Mouse (Mus musculus) heart, adult 2 months (tissue): ENCODE results near the gene Il17rb. TPM values are rescaled to one million over a fixed set of nuclear protein-coding genes. Genes with fewer than 3 reads are reported as not detected.

ENCODE experiments used
- DNase-seq, 2 experiments: peaks; one replicate each; pipeline ENCODE4 v3.0.0; 2021
- H3K27ac ChIP-seq: fragments of 200-600 bp; 2 replicates; pipeline ENCODE4 v1.8.1; 2022
- H3K27me3 ChIP-seq: fragments of 200-500 bp; 2 replicates; pipeline ENCODE4 v1.6.1; 2012; ENCODE audit warnings: mild to moderate bottlenecking, low read length, inconsistent platforms, mixed read lengths; ENCODE audit not compliant: control insufficient read depth, insufficient read depth
- H3K36me3 ChIP-seq: fragments of 200-500 bp; 2 replicates; pipeline ENCODE4 v1.6.1; 2012; ENCODE audit warnings: low read length, inconsistent platforms; ENCODE audit not compliant: control insufficient read depth, insufficient read depth
- H3K4me1 ChIP-seq: fragments of 200-500 bp; 2 replicates; pipeline ENCODE4 v1.6.1; 2011; ENCODE audit warnings: low read length; ENCODE audit not compliant: control insufficient read depth, insufficient read depth
- H3K4me3 ChIP-seq: fragments of 200-600 bp; 2 replicates; pipeline ENCODE4 v1.8.1; 2022
- H3K79me2 ChIP-seq: fragments of 200-500 bp; replicated peaks from 2 replicates; pipeline ENCODE4 v1.6.1; 2012; ENCODE audit warnings: mild to moderate bottlenecking, inconsistent platforms, low read length, moderate library complexity, mixed read lengths; ENCODE audit not compliant: control insufficient read depth, insufficient read depth
- H3K9ac ChIP-seq: fragments of 200-500 bp; 2 replicates; pipeline ENCODE4 v1.6.1; 2012; ENCODE audit warnings: low read depth, mild to moderate bottlenecking, control low read depth, inconsistent platforms, low read length, mixed read lengths
- CTCF ChIP-seq: fragments of 200-600 bp; IDR thresholded peaks from 2 replicates; pipeline ENCODE4 v1.8.1; 2022; ENCODE audit warnings: antibody characterized with exemption, mild to moderate bottlenecking, moderate library complexity
- EP300 ChIP-seq: fragments of 200-500 bp; IDR thresholded peaks from 2 replicates; pipeline ENCODE4 v1.6.1; 2011; ENCODE audit warnings: low read depth, low read length, control low read depth; ENCODE audit not compliant: insufficient read depth
- POLR2A ChIP-seq: fragments of 200-500 bp; IDR thresholded peaks from 2 replicates; pipeline ENCODE4 v1.6.1; 2011; ENCODE audit warnings: mild to moderate bottlenecking, low read depth, low read length, control low read depth; ENCODE audit not compliant: insufficient read depth
- WGBS: fragments of 180-500 bp; shearing (Covaris S2); methylation state at CpG from one replicate; pipeline ENCODE4 v1.1.7; 2018; 5-methylcytosine and 5-hydroxymethylcytosine counted together
- intact Hi-C: fragments of 180-260 bp; cut with DNase I; formaldehyde crosslinking; loops from one replicate; pipeline ENCODE4 v1.15.1; 2025
- polyA plus RNA-seq: library from polyadenylated mRNA; depleted of rRNA; stranded (reverse); fragments of >200 nt; gene quantifications from 2 replicates; pipeline ENCODE4 v1.2.3, GENCODE M21; 2012
- total RNA-seq, 2 experiments: library from RNA; stranded (reverse); gene quantifications; 2 replicates each; pipeline ENCODE4 v1.2.3; 2021

The Il17rb gene
- total and polyA plus RNA-seq, 3 experiments, result 0.31 TPM; not detected in 2

DNA sequence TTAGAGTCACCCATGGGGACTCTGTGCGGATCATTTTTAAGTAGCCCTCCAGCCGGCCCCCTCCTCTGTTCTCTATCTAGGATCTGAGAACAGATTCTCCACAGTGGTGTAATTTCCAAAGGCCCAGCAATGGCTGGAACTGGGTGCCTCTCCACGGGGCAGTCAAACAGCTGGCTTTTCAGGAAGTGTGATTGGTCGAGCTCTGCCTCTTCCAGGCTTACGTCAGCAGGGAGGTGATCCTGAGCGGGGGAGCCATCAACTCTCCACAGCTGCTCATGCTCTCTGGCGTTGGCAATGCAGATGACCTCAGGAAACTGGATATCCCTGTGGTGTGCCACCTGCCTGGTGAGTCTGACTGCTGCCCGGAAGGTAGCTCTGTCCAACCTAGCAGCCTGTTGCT is 24.7 kb upstream of the Il17rb start:
- H3K36me3 ChIP-seq, result no peaks in the 10 kb centered on the region
- DNase-seq, result no peak
- 64% methylated on average over 8 of the region's 8 CpGs for WGBS

GRCm38 (mm10) chr14:30027378-30027777 is 18.7 kb upstream of the Il17rb start:
- intact Hi-C loops, result no loop called here
- TF ChIP-seq EP300 (no peak), CTCF (peak; percentile 46)
- H3K27me3 ChIP-seq, result no peaks in the 10 kb centered on the region
- no peaks in the 10 kb centered on the region for H3K36me3 ChIP-seq
- no peak overlapping the region for H3K4me3 ChIP-seq
- no peak overlapping the region for H3K27ac ChIP-seq
- 36% methylated on average over 2 of the region's 2 CpGs for WGBS
- no peak overlapping the region for H3K9ac ChIP-seq
- DNase-seq, result peak in 1 of 2 experiments; percentile 25
- H3K4me1 ChIP-seq, result no peaks in the 10 kb centered on the region
- H3K79me2 ChIP-seq, result no peaks in the 10 kb centered on the region

More for the DNA sequence above, 24.7 kb upstream of the Il17rb start:
- no peak overlapping the region for H3K27ac ChIP-seq
- intact Hi-C loops, result no loop called here
- H3K9ac ChIP-seq, result no peak overlapping the region
- H3K27me3 ChIP-seq, result no peaks in the 10 kb centered on the region
- no peaks in the 10 kb centered on the region for H3K79me2 ChIP-seq
- no peaks in the 10 kb centered on the region for H3K4me1 ChIP-seq
- no peak for TF ChIP-seq EP300
- H3K4me3 ChIP-seq, result no peak overlapping the region

- Histone ChIP-seq H3K79me2 (no peaks in the 10 kb centered on the region), H3K4me3 (no peak overlapping the region), H3K4me1 (no peaks in the 10 kb centered on the region), H3K27me3 (no peaks in the 10 kb centered on the region), H3K9ac (no peak overlapping the region), H3K27ac (no peak overlapping the region), H3K36me3 (no peaks in the 10 kb centered on the region)
- WGBS, result 29% methylated on average over 7 of the region's 7 CpGs
- TF ChIP-seq CTCF (no peak), EP300 (no peak), POLR2A (no peak)
- no peak for DNase-seq
- intact Hi-C loops, result no loop called here
Measured at GRCm38 (mm10) chr14:30024387-30024786, 15.7 kb upstream of the Il17rb start.

DNA sequence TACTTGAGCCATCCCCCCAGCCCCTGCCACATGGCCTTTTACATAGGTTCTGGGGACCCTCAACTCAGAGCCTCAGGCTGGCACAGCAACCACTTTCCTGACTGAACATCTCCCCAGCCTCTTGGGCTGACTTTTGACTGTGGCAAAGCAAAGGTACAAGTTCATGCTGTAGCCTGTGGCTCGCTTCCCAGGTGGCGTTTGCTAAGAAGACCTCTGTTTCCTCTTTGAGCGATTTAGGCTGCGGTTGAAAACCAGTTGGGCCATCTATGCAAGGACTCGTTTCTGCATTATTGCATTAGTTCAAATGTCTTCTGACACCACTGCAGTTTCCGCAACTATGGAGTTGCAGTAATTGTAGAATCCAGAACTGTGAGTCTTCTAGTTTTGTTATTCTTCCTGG is 13.8 kb upstream of the Il17rb start:
- 89% methylated on average over 6 of the region's 6 CpGs for WGBS
- H3K27me3 ChIP-seq, result no peaks in the 10 kb centered on the region
- no peaks in the 10 kb centered on the region for H3K79me2 ChIP-seq
- H3K4me3 ChIP-seq, result no peak overlapping the region
- DNase-seq, result no peak
- no peak for TF ChIP-seq POLR2A
- TF ChIP-seq EP300, result no peak
- H3K36me3 ChIP-seq, result no peaks in the 10 kb centered on the region
- intact Hi-C loops, result no loop called here
- no peak overlapping the region for H3K9ac ChIP-seq
- H3K27ac ChIP-seq, result no peak overlapping the region
- H3K4me1 ChIP-seq, result no peaks in the 10 kb centered on the region

DNA sequence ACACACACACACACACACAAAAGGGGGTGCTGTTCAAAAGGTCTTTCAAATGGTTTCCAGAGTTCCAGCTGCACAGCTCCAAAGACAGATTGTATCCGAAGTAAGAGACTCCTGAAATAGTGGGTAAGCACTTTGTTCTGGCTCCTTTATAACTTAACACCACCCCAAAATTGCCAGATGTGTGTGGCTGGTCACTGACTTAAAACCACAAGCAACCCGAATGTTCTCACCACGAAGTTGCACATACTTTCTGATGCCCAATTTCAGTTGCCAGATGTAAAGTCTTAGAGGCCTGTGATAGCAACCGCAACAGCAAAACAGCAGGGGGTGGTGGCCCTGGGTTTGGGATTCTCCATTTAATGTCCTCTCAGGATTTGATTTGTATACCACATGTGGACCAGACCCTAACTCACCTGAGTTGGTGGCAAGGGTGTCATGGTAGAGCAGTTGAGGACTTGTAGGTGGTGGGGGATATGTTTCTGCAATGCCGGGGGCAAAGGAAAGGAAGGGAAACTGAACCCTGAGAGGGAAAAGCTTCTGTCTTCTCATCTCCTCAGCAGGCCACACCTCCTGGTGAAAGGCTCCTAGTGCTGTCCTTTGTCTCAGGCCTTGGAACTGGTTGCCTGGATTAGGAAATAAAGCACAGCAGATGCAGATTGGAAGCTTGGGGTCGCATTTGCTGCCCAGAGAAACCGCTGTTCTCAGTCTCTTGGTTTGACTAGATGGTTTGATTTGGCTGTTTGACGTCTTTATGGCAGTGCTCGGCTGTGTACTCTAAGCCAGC is 11.3 kb upstream of the Il17rb start:
- no peaks in the 10 kb centered on the region for H3K36me3 ChIP-seq
- TF ChIP-seq POLR2A (no peak), CTCF (no peak), EP300 (no peak)
- H3K27ac ChIP-seq, result no peak overlapping the region

GRCm38 (mm10) chr14:30019375-30019774 is 10.7 kb upstream of the Il17rb start:
- WGBS, result 91% methylated on average over 8 of the region's 8 CpGs
- H3K27me3 ChIP-seq, result no peaks in the 10 kb centered on the region

More for the DNA sequence above, 11.3 kb upstream of the Il17rb start:
- H3K9ac ChIP-seq, result no peak overlapping the region
- H3K4me3 ChIP-seq, result no peak overlapping the region
- H3K4me1 ChIP-seq, result no peaks in the 10 kb centered on the region
- H3K27me3 ChIP-seq, result no peaks in the 10 kb centered on the region
- 76% methylated on average over 9 of the region's 9 CpGs for WGBS
- intact Hi-C loops, result no loop called here
- no peaks in the 10 kb centered on the region for H3K79me2 ChIP-seq
- no peak for DNase-seq

More at GRCm38 (mm10) chr14:30019375-30019774, 10.7 kb upstream of the Il17rb start:
- Histone ChIP-seq H3K27ac (no peak overlapping the region), H3K79me2 (no peaks in the 10 kb centered on the region), H3K36me3 (no peaks in the 10 kb centered on the region), H3K4me3 (no peak overlapping the region), H3K9ac (no peak overlapping the region), H3K4me1 (no peaks in the 10 kb centered on the region)
- intact Hi-C loops, result no loop called here
- DNase-seq, result no peak
- TF ChIP-seq CTCF (no peak), POLR2A (no peak), EP300 (no peak)
